Mouse (Mus musculus) neural tube, embryonic 12.5 days (tissue): Measurements from ENCODE around the gene Tgfbrap1. TPM values are rescaled to one million over a fixed set of nuclear protein-coding genes. Genes with fewer than 3 reads are reported as not detected.

Experiments used
- ATAC-seq: fragments of 200-750 bp; cut with Nextera tagmentation; 2 replicates; pipeline ENCODE4 v1.8.0; 2017; ENCODE audit warnings: low read depth, mild to moderate bottlenecking, moderate TSS enrichment, moderate library complexity; ENCODE audit not compliant: low FRiP score
- H3K27ac ChIP-seq: fragments of 300-500 bp; sonication (generic); 2 replicates; pipeline ENCODE4 v1.5.1; 2016
- H3K27me3 ChIP-seq: fragments of 300-500 bp; sonication (generic); replicated peaks from 2 replicates; pipeline ENCODE4 v1.6.1; 2016; ENCODE audit warnings: mild to moderate bottlenecking
- H3K36me3 ChIP-seq: fragments of 300-500 bp; sonication (generic); 2 replicates; pipeline ENCODE4 v1.6.1; 2016; ENCODE audit warnings: mild to moderate bottlenecking
- H3K4me1 ChIP-seq: fragments of 300-500 bp; sonication (generic); 2 replicates; pipeline ENCODE4 v1.6.1; 2016
- H3K4me2 ChIP-seq: fragments of 300-500 bp; sonication (generic); replicated peaks from 2 replicates; pipeline ENCODE4 v1.6.1; 2016; ENCODE audit warnings: mild to moderate bottlenecking
- H3K4me3 ChIP-seq: fragments of 300-500 bp; sonication (generic); 2 replicates; pipeline ENCODE4 v1.5.1; 2016
- H3K9ac ChIP-seq: fragments of 300-500 bp; sonication (generic); 2 replicates; pipeline ENCODE4 v1.6.1; 2016; ENCODE audit warnings: mild to moderate bottlenecking
- H3K9me3 ChIP-seq: fragments of 300-500 bp; sonication (generic); 2 replicates; pipeline ENCODE4 v1.6.1; 2016; ENCODE audit warnings: mild to moderate bottlenecking
- WGBS: fragments of 180-500 bp; shearing (Covaris S2); methylation state at CpG from one replicate; pipeline ENCODE4 v1.1.7; 2016; 5-methylcytosine and 5-hydroxymethylcytosine counted together
- polyA plus RNA-seq: library from polyadenylated mRNA; unstranded; fragments of >200 nt; fragmentation: Nextera tagmentation; extraction: Ambion mirVana; gene quantifications from 2 replicates; pipeline ENCODE4 v1.2.1, GENCODE M21; 2016

The Tgfbrap1 gene
- polyA plus RNA-seq, 1 experiment from 2014 or later = 15.0 TPM

DNA sequence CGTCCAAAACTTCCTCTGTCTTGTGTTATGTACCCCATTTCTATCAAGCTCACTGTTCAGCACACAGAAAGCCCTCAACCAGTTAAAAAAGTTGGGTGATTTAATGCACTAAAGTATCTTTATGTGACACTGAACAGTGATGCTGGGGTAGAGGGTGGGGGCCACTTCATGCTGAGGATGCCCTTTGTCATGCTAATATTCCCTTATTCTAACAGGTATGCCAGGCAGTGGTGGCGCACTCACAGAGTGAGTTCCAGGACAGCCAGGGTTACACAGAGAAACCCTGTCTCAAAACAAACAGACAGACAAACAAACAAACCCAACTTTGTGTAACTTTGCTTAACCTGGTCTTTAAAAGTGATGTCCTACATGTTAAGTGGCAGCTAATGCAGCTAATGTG, 4.2 kb downstream of the Tgfbrap1 start:
- no peak for ATAC-seq
- no peak overlapping the region for H3K27ac ChIP-seq
- H3K27me3 ChIP-seq = no peaks in the 10 kb centered on the region
- no peak overlapping the region for H3K4me2 ChIP-seq
- WGBS = 90% methylated on average over 2 of the region's 2 CpGs
- H3K9me3 ChIP-seq = no peaks in the 10 kb centered on the region
- H3K36me3 ChIP-seq = no peaks in the 10 kb centered on the region
- no peak overlapping the region for H3K4me3 ChIP-seq
- H3K9ac ChIP-seq = no peak overlapping the region
- H3K4me1 ChIP-seq = peaks cover 17% of the 10 kb centered on the region

DNA sequence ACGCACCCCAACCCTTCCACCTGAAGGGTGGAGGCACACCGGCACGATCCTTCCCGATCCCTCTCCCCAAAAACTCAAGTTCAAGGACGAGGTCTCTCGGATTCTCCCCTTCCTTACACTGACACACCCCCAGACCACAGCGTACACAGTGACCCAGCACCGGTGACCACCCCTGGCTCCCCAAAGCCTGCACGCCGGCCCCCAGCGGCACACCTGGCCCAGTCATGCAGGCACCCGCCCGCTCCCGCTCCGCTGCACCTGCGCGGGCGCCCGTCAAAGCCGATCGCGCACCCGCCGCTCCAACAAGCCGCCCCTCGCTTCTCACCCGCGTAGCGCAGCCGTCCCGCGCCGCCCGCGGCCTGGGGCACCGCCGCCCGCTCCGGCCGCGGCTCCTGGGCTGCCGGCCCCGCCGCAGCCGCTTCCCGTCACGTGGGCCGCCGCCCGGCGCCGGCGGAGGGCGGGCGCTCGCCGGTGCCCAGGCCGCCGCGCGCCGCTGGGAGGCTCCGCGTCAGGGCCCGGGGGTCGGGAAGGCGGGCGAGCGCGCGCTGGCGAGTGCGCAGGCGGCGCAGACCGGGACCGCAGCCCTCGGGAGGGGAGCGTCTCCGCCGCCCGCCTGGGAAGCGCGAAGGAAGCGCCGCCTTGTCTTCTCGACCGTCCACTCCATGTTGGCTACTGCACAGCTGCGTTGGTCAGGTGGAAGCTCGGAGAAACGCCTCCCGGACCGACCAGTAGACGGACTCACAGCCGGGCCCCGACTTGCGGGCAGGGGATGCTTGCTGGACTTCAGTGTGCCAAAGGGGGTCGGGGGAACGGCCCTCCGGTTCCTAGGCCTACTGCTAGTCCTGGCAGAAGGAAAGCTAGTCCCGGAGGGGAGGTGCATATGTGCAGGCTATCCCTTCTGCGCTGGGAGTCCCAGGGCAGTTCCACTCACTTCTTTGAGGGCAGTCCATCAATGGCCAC, 6.1 kb downstream of the Tgfbrap1 start:
- Histone ChIP-seq H3K4me2 (peak overlapping the region; percentile 87), H3K27me3 (no peaks in the 10 kb centered on the region), H3K9ac (peak overlapping the region; percentile 92), H3K4me1 (peaks cover 14% of the 10 kb centered on the region), H3K4me3 (peak overlapping the region; percentile 86), H3K9me3 (no peaks in the 10 kb centered on the region), H3K27ac (peak overlapping the region; percentile 66), H3K36me3 (no peaks in the 10 kb centered on the region)
- peak; percentile 83 for ATAC-seq
- under 1% methylated on average over 101 of the region's 102 CpGs for WGBS

DNA sequence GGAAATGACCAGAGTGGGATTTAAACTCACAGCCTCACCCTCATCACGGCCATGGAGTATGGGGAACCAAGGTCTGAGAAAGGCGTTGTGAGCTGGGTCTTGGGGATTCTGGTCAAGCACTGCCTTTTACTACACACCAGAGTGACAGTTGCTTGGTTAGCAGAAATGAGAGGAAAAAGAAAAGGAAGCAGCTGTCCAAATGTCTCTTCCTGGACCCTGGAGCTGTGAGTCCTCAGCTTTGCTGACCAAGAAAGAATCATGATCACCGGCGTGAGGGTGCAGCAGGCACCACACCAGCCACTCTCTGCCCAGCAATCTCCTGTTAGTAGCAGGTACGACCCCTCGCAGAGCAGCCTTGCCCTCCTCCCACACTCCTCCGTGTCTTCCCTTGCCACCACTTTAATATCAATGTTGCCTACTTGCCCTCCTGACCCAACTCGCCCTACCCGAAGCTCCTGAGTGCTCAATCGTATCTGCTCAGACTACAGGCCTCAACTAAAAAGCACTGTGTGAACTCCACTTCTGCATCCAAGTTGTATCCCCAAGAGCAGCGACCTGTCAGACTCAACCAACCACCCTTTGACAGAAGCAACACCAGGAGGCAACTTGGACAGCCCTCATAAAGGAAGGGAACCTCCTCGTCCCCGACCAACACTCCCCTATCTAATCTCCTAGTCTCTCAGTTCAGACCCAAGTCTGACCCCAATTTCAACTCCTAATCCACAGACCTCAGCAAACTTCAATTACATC, 7.0 kb downstream of the Tgfbrap1 start:
- 0 out of 2 replicates have a peak overlapping the region, but pooled peaks have one; percentile 66 for H3K27ac ChIP-seq
- 48% methylated on average over 13 of the region's 13 CpGs for whole genome bisulfite sequencing
- ATAC-seq = peak; percentile 11

DNA sequence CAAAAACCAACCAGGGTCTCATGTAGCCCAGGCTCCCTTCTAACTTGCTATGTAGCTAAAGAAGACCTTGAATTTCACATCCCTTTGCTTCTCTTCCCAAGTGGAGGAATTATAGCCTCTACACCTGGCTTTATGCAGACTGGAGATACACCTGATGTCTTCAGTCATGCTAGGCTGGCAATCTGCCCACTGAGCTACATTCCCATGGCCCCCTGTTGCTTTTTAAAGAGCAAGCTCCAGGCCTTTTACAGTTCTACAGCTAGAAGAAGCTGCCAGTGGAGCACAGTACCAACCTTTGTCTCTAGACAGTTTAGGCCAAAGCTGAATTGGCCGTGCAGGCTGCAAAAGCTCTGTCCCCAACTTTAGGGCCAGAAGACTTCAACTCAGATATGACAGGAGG, 8.0 kb downstream of the Tgfbrap1 start:
- peaks cover 12% of the 10 kb centered on the region for H3K4me1 ChIP-seq
- no peak overlapping the region for H3K4me3 ChIP-seq
- H3K36me3 ChIP-seq = 0 out of 2 replicates have a peak, but pooled peaks cover 1% of the 10 kb centered on the region
- 82% methylated on average over 1 of the region's 1 CpGs for WGBS
- no peaks in the 10 kb centered on the region for H3K9me3 ChIP-seq
- H3K4me2 ChIP-seq = no peak overlapping the region
- H3K9ac ChIP-seq = no peak overlapping the region
- H3K27ac ChIP-seq = no peak overlapping the region
- ATAC-seq = no peak
- no peaks in the 10 kb centered on the region for H3K27me3 ChIP-seq

More for the DNA sequence above, 7.0 kb downstream of the Tgfbrap1 start:
- Histone ChIP-seq H3K9me3 (no peaks in the 10 kb centered on the region), H3K4me2 (peak overlapping the region; percentile 87), H3K4me1 (peaks cover 12% of the 10 kb centered on the region), H3K9ac (peak overlapping the region; percentile 92), H3K4me3 (peak overlapping the region; percentile 86), H3K27me3 (no peaks in the 10 kb centered on the region), H3K36me3 (no peaks in the 10 kb centered on the region)

DNA sequence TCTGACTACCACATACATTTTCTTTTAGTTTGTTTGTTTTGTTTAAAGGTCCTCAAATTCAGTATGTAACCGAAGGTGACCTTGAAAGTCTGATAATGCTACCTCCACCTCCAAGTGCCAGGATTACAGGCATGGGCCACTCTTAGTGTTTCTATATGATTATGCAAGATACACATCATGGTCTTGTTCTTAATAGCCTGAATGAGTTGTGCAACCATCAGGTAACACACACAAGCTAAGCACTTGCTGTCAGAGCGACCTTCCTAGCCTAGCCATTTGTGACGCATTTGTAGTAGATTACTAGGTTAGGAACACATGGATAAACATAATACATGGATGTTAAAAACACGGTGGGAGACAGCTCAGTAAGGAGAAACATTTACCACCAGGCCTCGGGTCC, 15.5 kb downstream of the Tgfbrap1 start:
- Histone ChIP-seq H3K4me1 (no peaks in the 10 kb centered on the region), H3K27me3 (no peaks in the 10 kb centered on the region), H3K4me3 (no peak overlapping the region), H3K27ac (no peak overlapping the region), H3K9ac (no peak overlapping the region), H3K4me2 (no peak overlapping the region), H3K36me3 (0 out of 2 replicates have a peak, but pooled peaks cover 7% of the 10 kb centered on the region), H3K9me3 (no peaks in the 10 kb centered on the region)
- ATAC-seq = no peak
- WGBS = 82% methylated on average over 5 of the region's 5 CpGs

DNA sequence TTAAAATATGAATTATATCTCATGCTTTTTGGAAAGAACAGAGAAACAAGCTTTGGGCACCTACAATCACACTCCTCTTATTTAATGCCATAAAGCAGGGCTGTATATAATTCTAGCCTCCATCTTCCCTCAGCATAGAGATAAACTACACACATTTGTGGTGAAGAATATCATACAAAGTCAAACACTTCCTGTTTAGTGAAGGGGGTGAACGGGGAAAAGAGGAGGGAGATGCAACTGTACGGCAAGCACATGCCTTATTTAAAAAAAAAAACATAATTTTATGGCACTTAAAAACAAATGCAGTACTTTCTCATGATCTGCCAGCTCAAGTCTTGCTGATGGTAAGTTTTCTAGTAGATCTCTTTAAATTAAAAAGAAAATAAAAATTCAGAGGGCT, 20.3 kb downstream of the Tgfbrap1 start:
- no peak overlapping the region for H3K4me2 ChIP-seq
- H3K27ac ChIP-seq = no peak overlapping the region
- no peak overlapping the region for H3K4me3 ChIP-seq
- no peaks in the 10 kb centered on the region for H3K27me3 ChIP-seq
- no peaks in the 10 kb centered on the region for H3K4me1 ChIP-seq
- no peak overlapping the region for H3K9ac ChIP-seq
- no peaks in the 10 kb centered on the region for H3K9me3 ChIP-seq
- WGBS = 90% methylated on average over 2 of the region's 2 CpGs
- no peak for ATAC-seq
- peaks cover 18% of the 10 kb centered on the region for H3K36me3 ChIP-seq

DNA sequence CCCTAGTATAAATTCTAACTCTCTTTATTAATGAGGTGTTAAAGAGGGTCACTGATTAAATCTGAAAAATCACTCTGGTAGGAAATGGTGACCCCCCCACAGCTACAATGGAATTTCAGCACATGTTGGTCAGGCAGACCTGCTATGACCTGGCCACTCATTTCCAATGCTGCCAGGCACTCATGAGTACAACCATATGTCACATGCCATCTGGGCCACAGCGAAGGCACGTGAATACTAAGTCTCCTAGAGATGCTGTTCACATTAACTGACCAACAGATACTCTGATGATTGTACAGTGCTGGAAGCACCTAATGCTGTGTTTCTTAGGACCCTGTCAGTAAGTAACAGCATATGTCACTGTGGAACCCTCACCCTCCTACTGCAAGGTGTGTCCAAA, 23.6 kb downstream of the Tgfbrap1 start:
- Histone ChIP-seq H3K9ac (no peak overlapping the region), H3K27ac (no peak overlapping the region)
- ATAC-seq = no peak

DNA sequence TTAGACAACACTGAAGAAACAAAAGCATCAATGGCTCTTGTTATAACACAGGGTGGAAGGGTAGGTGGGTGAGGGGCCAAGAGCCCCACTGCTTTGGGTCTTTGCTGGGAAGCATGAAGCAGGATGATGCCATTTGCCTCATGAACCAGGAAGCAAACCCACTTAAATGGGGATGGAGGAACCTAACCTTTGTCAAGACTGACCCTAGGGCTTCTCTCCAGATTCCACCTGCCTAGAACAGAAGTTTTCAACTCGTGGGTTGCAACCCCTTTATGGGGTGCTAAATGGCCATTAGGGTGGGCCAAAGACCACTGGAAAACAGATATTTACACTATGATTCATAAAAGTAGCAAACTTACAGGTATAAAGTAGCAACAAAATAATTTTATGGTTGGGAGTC, 25.9 kb downstream of the Tgfbrap1 start:
- H3K36me3 ChIP-seq = peaks cover 45% of the 10 kb centered on the region
- no peak for ATAC-seq

More for the DNA sequence above, 23.6 kb downstream of the Tgfbrap1 start:
- peaks cover 34% of the 10 kb centered on the region for H3K36me3 ChIP-seq
- no peak overlapping the region for H3K4me3 ChIP-seq
- H3K4me2 ChIP-seq = no peak overlapping the region
- 88% methylated on average over 2 of the region's 2 CpGs for WGBS
- H3K9me3 ChIP-seq = no peaks in the 10 kb centered on the region
- H3K27me3 ChIP-seq = no peaks in the 10 kb centered on the region
- no peaks in the 10 kb centered on the region for H3K4me1 ChIP-seq

DNA sequence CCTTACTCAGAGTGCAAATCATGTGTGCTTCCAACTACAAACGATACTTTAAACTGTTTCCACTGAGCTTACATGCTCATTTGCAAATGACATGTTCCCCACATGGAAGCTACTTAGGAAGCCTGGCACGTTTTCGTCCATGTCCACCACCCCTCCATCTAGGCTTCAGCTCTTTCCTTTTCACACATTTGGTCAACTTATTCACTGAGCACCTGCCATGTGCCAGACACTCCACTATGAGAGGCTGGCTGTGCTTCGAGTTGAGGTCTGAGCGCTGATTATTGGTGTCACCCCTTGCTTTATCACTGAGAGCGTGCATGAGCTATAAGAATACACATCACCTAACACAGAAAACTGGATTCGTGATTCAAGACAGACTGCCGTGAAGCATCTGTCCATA, 26.4 kb downstream of the Tgfbrap1 start:
- Histone ChIP-seq H3K9ac (no peak overlapping the region), H3K4me3 (no peak overlapping the region), H3K36me3 (peaks cover 50% of the 10 kb centered on the region), H3K9me3 (no peaks in the 10 kb centered on the region), H3K27ac (no peak overlapping the region), H3K27me3 (no peaks in the 10 kb centered on the region), H3K4me1 (no peaks in the 10 kb centered on the region), H3K4me2 (no peak overlapping the region)
- no peak for ATAC-seq
- 96% methylated on average over 8 of the region's 8 CpGs for WGBS

More for the DNA sequence above, 25.9 kb downstream of the Tgfbrap1 start:
- WGBS = 86% methylated on average over 1 of the region's 1 CpGs
- Histone ChIP-seq H3K27ac (no peak overlapping the region), H3K4me3 (no peak overlapping the region), H3K4me2 (no peak overlapping the region), H3K9me3 (no peaks in the 10 kb centered on the region), H3K9ac (no peak overlapping the region), H3K4me1 (no peaks in the 10 kb centered on the region), H3K27me3 (no peaks in the 10 kb centered on the region)

DNA sequence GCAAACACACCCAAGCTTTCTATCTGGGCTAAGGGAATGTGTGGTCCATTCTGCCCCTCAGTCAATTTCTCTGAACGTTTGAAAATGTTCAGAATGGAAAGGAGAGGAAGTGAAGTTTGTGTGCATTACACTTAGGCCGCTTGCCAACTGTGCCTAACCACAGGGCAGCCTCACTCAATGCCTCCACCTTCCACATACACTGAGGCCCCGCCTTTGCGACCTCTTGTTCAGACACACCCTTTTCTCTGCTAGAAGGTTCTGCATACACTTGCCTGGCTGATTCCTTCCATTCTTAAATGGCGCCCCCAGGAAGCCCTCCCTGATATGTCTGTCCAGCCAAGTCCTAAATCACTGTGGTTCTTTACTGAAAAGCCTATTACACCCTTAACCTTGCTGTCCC, 27.7 kb downstream of the Tgfbrap1 start:
- WGBS = 88% methylated on average over 5 of the region's 5 CpGs
- Histone ChIP-seq H3K27me3 (no peaks in the 10 kb centered on the region), H3K36me3 (peaks cover 50% of the 10 kb centered on the region), H3K9me3 (no peaks in the 10 kb centered on the region), H3K4me1 (no peaks in the 10 kb centered on the region), H3K4me2 (no peak overlapping the region), H3K9ac (no peak overlapping the region), H3K27ac (no peak overlapping the region), H3K4me3 (no peak overlapping the region)
- no peak for ATAC-seq

DNA sequence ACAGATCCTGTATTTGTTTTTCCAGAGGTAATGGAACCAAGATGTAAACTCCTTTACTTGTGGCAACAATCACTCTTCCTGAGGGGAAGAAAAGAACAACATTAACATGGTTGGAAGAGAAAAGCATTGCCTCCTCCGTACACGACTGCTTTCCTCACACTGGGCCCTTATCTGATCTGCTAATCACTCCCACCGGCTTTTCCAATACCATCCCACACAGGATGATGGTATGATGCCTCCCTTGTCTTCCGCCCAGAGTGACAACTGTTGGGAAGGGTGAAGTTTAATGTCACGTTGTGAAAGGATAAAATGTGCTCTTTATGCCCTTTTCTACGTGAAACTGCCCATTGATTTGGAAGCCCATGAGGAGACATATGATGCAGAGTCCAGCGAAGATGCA, 30.9 kb downstream of the Tgfbrap1 start:
- Histone ChIP-seq H3K4me3 (no peak overlapping the region), H3K9ac (no peak overlapping the region), H3K4me1 (no peaks in the 10 kb centered on the region), H3K4me2 (no peak overlapping the region), H3K27ac (no peak overlapping the region), H3K9me3 (no peaks in the 10 kb centered on the region), H3K27me3 (no peaks in the 10 kb centered on the region), H3K36me3 (peaks cover 50% of the 10 kb centered on the region)
- 87% methylated on average over 7 of the region's 7 CpGs for WGBS
- ATAC-seq = no peak

DNA sequence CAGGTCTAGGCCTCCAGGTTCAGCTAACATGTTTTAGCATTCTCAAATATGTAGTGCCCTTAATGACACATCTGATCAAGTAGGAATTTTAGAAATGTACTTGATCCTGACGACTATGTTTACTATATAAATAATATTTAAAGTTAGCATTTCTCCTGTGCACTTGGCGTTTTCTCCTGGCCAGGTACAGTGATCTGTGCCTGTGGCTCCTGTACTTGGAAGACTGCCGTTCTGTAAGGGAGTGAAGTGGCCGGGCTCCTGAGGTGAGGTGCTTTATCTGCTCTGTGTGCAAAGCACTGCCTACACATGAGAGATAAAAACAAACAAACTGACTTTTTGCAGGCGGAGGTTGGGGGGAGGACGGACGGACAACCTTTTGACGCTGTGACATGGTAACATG, 31.9 kb downstream of the Tgfbrap1 start:
- ATAC-seq = no peak
- H3K9ac ChIP-seq = no peak overlapping the region
- no peak overlapping the region for H3K4me2 ChIP-seq
- H3K9me3 ChIP-seq = no peaks in the 10 kb centered on the region
- WGBS = 90% methylated on average over 8 of the region's 8 CpGs
- no peak overlapping the region for H3K4me3 ChIP-seq
- H3K36me3 ChIP-seq = peaks cover 44% of the 10 kb centered on the region
- no peaks in the 10 kb centered on the region for H3K27me3 ChIP-seq
- no peaks in the 10 kb centered on the region for H3K4me1 ChIP-seq
- no peak overlapping the region for H3K27ac ChIP-seq
